Mouse (Mus musculus) layer of hippocampus, adult 11-12 months (tissue): Measurements from ENCODE around the gene Uhrf1bp1.
A peak's percentile ranks its signal among the peaks of the same experiment; 100 is the strongest.

Source experiments
- DNase-seq: peaks from one replicate; pipeline ENCODE4 v3.0.0; 2022; ENCODE audit warnings: low spot score

The Uhrf1bp1 gene

DNA sequence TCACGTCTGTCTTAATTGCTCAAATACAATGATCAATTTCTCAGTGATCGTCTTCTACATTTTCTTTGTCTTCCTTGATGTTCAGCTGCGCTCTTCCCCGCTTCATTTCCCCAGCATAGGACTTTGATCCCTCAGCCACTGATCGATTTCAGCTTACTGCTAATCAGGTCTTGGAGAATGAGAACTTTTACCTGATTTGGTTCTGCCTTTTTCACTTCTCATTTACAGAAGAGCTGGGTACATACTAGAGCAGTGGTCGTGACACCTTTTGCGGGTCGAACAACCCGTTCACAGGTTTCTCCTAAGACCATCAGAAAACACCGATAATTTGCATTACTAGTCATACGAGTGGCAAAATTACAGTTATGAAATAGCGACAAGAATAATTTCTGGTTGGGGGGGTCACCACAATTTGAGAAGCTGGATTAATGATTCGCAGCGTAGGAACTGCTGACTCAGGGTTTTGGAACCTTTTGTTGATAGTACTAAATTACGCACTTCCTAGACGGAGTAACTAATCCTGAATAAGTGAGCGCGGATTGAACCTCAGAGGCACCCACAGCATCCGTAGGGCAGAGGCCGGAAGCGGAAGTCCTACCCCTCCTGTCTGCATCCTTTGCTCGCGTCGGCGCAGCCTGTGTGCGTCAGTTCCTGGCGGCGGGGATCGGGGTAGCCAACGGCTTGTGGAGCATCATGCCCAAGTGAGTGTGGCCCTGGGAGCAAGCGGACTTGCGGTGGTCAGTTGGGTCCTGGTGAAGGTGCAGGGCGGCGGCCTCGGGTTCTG is 16.6 kb upstream of the Uhrf1bp1 start:
- DNase-seq: peak; percentile 96

DNA sequence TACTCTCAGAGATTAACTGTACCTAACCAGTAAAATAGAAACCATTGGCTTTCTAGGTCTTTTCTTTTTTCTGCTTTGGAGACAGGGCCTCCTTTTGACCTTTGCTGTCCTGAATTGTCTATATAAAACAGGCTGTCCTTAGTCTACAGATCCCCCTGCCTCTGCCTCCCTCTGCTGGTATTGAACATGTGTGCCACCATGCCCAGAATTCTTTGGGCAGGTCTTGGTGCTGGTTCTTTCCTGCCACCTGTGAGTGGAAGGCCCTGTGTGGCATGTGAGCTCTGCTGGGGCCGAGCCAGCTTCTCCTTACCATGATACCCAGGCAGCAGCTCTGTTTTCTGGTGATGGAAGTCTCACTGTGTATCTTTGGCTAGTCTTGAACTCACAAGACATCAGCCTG is 7.9 kb upstream of the Uhrf1bp1 start:
- no peak for DNase-seq

DNA sequence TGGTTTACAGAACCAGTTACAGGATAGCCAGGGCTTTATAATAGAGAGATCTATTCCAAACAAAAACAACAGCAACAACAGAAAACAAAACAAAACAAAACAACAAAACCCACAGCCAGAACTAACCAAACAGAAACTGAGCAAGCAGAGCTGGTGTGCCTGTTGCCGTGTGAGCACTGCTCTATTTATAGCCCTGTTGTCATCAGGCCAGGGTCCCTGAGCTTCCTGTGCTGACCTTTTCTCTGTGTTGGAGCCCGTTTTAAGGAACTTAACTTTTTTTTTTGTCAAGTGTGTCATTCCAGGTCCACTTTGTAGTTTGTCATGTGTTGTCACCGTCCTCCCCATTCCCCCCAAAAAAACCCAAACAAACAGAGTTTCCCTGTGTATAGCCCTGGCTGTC is 5.2 kb upstream of the Uhrf1bp1 start:
- DNase-seq: no peak

DNA sequence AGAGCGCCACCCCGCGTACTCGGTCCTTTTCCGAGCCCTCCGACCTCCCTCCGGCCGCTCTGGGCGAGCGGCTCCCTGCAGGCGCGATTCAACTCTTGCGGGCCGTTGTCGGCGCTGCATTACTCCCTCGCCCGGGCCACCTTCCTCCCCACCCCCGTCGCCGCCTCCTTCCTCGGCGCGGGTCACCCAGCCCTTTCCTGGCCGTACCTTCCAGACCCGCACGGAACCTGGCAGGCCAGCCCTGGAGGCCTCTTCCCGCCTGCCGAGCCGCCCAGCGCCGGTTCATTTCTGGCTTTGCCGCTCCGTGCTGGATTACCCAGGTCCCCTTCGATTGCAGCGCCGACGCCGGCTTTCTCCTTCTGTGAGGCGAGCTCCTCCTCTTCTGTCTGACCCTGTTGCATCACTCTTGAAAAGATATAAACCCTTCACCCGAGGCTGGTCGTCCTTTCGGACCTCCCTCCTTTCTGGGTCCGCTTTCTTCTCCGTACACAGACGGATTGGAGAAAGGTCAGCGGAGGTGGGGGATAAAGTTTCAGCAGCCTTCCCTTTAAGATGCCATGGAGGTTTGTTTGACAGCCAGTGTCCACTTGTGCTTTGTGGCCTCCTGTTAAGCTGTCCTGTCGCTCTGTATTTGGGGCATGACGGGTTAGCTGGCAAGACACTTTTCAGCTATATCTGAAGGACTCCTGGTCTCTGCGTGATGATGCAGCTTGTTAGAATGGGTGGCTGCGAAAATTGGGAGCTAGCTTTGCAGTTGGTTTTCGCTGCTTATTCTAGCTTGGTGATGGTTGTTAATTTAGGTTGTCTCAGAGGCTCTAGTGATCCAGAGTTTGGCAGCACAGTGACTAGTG is 782 bp downstream of the Uhrf1bp1 start:
- DNase-seq: no peak

DNA sequence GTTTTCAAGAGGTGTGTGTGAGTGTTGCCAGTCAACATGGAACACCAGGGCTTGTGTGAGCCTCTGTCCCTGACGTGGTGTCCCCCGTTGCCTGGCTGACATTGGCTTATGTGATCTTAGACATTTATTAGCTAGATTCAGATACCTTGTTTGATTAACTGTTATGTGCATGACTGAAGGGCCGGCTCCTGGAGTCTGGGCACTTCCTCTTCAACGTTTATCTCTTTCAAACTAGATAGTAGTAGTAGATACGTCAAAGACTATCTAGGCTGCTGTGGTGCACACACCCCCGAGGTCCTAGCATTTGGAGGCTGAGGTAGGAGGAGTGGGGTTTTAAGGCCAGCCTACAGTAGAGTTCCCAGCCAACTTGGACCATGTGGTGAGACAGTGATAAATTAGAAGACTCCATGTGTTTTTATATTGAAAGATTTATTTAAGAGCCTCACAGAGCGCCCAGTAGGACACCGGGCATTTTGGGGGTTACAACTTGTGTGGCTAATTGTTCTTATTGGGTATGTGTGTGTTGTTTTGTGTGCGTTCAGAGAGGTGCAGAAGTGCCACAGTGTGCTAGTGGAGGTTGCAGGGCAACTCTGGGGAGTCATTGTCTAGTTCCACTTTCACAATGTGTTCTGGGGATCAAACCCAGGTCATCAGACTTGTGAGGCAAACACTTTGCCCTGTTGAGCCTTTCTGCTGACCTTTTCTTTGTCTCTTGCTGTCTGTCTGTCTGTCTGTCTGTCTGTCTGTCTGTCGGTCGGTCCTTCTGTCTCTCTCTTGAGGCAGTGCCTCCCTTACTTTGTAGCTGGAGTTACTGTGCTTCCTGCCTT is 1.6 kb downstream of the Uhrf1bp1 start:
- no peak for DNase-seq

DNA sequence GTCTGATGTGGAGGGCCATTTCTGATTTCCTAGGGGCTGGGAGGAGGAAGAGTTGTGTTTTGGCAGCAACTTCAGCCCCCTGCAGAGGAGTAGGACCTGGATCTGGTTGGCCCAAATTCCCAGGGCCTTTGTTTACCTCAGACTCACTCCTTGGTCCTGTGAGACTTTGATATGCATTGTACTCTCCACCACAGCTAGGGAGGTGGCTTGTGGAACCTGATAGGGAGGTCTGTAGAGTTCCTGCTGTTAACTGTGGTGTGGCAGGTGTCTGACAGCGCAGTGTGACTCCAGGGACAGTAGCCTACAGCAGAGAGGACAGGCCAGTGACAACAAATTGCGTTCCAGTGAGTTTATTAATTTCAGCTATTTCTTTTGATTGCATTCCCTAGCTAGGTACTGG is 2.9 kb downstream of the Uhrf1bp1 start:
- no peak for DNase-seq

DNA sequence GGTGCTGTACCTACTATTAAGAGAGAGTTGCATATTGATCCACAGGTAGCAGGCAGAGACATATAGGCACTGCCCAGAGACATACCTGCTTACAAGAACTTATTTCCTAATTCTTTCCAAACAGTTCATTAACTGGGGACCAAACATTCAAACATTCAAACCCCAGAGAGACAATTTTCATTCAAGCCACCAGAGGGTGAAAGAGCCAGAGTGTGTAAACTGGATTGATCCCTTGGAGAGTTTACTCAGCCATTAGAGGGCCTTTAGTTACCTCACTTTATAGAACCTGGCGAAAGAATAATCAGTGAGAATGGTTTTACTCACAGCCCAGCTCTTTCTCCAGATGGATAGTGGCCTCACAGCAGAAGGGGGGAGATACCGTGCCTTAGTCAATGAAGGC is 9.2 kb downstream of the Uhrf1bp1 start:
- DNase-seq: no peak

DNA sequence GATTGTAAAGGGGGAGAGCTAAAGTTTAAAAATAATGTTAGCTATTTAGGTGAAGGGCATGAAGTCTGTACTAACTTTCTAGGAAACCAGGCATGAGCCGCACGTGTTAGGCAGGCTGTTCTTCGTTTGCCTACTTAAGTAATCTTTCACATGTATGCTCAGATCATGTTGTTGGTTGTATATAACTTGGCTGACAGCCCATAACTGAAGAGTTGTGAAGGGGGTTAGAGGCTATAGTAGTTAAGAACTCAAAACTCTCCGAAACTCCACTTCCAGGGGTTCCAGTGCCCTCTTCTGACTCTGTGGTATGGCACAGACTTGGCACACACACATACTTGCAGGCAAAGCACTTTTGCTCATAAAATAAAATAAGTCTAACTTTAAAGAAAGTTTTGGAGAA is 10.5 kb downstream of the Uhrf1bp1 start:
- DNase-seq: no peak

DNA sequence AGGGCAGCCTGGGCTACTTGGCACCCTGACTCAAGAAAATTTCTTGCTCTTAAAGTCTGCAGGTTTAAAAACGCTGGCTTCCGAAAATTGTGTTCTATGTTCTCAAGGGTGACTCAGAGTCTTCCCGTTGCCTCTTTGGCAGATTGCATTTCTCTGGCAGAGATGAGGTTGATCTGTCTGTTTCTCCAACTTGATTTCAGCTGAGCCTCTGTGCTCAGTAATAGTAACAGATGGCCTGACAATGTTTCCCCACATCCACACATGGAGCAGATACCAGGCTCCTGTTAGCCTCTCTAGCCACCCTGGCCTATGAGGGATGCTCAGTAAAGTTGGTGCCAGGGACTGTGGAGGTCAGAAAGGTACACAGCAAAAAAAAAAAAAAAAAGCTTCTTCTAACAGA is 15.6 kb downstream of the Uhrf1bp1 start:
- DNase-seq: peak; percentile 58

DNA sequence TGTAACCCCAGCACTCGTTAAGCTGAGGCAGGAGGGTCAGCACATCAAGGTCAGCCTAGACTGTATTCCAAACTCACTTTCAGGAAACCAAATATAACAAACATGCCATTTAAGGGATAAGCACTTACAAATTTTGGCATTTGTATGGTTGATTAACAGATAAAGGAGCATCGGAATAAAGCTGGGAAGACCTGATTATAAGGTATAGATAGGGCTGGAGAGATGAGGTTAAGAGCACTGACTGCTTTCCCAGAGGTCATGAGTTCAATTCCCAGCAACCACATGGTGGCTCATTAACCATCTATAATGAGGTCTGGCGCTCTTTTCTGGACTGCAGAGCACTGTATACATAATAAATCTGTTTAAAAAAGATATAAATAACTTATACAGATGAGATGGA is 17.3 kb downstream of the Uhrf1bp1 start:
- no peak for DNase-seq

DNA sequence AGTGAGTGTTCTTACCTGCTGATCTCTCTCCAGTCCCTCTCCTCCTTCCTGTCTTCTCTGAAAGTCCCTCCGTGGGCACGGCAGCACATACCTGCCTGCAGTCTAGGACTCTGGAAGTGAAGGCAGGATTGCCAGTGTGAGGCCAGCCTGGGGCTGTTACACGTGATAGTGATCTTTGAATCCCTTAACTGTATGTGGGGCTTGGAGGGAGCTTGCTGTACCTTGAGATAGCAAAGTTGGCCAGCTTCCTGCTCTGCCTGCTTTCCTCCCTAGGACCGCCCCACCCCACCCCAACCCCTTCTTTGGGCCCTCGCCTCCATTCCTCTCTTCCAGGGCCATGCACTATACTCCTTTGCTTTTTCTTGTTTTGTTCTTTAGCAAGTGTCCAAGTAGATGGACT is 18.3 kb downstream of the Uhrf1bp1 start:
- no peak for DNase-seq

DNA sequence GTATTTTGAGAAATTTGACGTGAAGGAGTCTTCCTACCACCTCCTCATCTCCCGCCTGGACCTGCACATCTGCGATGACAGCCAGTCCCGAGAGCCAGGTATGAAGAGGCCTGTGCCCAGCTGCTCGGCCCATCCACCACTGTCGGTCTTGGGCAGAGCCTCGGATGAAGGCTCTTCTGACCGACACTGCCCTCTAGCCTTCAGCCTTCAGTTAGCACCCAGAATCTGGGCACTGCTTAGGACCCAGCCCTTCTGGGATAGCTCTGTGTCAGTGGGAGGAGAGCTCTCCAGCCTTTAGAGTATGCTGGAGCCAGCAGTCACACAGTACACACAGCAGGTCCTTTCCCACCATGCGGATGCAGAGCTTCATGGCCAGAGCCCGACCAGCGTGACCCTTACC is 25.3 kb downstream of the Uhrf1bp1 start:
- no peak for DNase-seq

DNA sequence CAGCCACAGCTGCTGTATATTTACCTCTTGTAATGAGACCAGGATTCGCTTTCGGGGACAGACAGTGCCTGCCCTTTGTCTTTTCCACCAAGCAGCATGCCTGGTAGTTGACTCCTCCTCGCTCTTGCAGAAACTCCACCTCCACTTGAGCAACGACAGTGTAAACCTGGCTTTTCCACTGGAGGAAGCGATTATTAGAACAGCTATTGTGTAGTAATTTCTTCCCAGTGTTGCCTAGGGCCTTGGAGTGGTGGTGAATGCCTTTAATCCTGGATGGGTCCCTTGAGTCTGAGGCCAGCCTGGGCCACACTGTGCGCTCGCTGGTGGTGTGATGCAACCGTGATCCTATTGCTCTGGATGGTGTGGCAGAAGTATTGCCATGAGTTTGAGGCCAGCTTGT is 26.9 kb downstream of the Uhrf1bp1 start:
- DNase-seq: no peak

DNA sequence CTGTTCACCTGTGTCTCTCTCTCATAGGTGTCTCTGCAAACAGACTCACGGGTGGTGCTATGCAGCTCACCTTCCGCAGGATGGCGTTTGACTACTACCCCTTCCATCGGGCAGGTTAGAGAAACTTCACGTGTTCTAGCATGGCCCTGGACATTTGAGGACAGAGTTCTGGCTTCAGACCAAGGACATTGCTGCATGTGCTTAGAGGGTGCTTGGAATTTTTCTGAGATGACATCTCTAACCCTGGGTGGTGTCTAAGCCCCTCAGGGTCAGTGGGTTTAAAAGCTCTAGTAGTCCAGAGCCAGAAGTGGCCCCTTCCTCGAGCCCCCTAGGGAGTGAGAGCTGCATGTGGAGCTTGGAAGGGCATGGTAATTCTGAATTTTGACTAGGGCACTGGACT is 27.8 kb downstream of the Uhrf1bp1 start:
- DNase-seq: no peak

DNA sequence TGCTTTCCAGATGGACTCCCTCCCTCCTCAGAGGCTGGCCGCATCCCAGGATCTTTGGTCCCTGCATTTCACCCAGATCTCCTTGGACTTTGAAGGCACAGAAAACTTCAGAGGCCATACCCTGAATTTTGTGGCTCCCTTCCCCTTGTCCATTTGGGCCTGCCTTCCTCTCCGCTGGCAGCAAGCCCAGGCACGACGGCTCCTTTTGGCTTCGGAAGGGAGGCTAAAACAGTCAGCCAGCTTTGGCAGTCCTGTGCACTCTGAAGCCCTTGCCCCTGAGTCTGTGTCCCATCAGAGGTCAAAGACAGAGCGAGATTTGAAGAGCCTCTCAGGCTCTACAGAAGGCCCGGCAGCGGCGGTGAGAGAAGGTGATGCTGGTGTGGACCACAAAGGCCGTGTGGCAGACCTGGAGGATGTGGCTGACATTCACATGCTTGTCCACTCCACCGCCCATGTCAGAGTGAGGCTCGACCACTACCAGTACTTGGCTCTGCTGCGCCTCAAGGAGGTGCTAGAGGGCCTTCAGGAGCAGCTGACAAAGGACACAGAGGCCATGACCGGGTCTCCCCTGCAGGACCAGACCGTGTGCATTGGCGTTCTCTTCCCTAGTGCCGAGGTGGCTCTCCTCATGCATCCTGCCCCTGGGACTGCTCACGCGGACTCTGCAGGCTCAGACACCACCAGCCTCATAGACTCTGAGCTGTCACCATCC is 30.4 kb downstream of the Uhrf1bp1 start:
- DNase-seq: no peak

DNA sequence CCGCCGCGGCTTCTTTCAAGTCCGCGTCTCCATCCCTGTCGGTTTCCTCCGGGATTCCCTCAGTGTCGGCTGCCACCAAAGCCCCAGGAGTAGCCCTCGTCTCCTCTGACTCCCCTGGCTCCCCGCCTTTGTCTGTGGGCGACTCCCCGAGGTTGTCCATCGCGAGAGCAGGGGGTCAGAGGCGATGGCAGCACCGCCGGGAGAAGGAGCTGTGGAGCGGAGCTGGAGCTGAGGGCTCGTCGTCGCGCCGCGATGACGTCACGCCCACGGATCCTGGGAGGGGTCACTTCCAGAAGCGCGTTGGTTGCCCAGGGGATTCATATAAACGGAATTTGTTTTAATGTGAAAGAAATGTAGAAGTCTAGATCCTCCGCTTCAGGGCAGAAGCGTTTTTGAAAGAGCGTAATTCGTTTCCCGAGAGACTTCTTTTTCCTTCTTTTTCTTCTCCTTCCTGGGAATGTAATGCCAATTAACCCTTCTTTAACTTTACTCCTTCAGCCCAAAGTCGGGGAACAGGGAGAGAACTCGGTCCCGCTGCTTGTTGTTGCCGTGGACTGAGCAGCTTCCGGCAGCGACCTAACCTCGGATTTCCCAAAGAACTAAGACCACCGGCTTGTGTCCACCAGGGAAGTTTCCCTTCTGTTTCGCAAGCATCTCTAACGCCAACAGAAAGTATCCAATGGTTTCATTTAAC is 51.4 kb downstream of the Uhrf1bp1 start:
- peak; percentile 95 for DNase-seq

DNA sequence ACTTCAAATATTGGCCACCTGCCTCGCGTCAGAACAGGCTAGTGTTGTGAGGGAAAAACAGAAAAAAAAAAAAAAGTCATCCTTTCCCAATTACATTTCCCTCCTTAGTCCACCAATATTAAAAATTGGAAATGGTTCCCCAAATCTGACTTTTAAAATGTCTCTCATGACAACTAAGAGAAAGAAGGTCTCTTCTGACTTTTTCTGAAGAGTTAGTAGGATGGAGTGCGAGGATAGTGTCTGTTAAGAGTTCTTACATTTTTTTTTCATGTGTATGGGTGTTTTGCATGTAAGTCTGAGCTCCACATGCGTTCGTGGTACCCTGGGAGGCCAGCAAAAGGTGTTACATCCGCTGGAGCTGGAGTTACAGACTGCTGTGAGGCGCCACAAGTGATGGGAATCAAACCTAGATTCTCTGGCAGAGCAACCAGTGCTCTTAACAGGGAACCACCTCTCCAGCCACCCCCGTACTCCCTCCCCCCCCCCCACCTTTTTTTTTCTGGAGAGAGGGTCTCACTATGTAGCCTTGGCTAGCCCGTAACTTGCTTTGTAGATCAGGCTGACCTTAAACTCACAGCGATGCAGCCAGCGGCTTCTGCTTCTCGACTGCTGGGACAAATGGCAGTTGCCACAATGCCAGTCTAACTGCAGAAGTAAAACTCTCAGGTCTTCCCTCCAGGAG is 52.1 kb downstream of the Uhrf1bp1 start:
- DNase-seq: no peak

DNA sequence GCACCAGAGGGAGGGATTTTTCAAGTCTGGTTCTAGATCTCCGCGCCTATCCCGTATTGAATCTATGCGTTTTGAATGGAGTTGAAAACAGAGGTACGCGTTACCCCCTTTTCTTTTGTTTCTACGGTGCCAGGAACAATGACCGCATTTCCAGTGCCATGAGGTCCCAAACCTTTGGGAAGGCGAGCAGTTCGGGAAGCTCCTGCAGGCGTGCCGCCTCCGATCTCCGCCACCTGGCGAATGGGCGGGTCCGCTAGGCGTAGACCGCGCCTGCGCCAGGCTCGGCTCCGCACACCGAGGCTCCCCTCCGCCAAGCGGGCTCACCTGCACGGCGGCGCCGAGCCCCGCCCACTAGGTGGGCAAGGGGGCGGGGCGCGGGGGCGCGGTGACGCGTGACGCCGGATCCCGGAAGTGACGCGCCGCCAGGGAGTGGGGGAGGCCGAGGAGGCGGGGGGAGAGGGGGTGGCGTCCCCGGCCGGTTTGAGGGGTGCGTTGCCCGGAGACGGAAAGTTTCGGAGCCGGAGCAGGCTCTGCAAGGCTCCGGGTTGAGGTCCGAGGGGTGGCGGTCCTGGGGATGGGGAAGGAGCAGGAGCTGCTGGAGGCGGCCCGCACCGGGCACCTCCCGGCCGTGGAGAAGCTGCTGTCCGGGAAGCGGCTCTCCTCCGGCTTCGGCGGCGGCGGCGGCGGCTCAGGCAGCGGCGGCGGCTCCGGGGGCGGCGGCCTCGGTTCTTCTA is 52.8 kb downstream of the Uhrf1bp1 start, which contains the start of gene Anks1:
Gene Anks1, plus strand, starts transcription at position 419 of the 734 bp plus-strand sequence.
- DNase-seq: peak; percentile 76

DNA sequence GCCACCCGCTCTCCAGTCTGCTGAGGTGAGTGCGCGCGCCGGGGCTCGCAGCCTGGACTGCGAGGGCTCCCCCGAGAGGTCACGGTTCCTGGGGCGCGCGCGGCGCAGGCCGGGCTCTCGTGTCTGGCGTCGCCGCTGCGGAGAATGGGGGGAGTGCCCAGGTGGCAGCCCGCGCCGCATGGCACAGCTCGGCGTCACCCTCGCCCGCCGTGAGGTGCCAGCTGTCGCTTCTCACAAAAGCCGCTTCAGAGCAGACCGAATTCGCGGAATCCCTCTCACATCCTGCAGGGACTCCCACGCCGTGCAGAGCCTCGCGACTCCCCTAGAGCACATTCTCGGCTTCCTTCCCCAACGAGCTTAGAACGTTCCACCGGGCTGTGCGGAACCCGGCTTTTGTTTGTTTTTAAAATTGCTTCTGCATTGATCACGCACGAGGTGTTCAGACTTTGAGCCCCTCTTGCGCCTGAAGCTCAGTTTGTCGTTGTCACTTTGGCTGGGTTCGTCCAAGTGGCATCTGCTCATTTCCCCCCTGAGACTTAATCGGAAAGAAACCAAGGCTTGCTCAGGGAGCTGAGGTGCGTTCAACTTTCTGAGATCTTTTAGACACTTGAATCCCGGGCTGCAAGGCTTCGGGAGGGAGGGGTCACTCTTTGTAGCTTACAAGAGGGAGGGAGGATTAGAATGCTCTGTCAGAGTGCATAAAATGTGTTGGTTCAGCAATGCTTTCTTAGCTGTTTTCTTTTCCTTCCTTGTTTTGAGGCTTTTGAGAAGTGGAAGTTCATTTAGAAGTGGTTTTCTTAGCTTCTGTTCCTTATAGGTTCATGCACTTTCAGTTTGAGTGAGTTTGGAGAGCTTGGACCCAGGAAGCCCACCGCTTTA is 53.6 kb downstream of the Uhrf1bp1 start, which contains the start of gene Taf11:
Gene Taf11, minus strand, starts transcription at position 223 of the 879 bp plus-strand sequence.
- peak; percentile 73 for DNase-seq
